Mouse (Mus musculus) olfactory bulb, adult 2 months (tissue): ENCODE results near the gene 4933427D14Rik. TPM values are rescaled to one million over a fixed set of nuclear protein-coding genes. Genes with fewer than 3 reads are reported as not detected.

ENCODE experiments used
- H3K27ac ChIP-seq: fragments of 200-500 bp; 2 replicates; pipeline ENCODE4 v1.5.1; 2012; ENCODE audit warnings: low read depth, low read length; ENCODE audit not compliant: insufficient read depth
- H3K4me1 ChIP-seq: fragments of 200-500 bp; 2 replicates; pipeline ENCODE4 v1.6.1; 2012; ENCODE audit warnings: low read length; ENCODE audit not compliant: control insufficient read depth, insufficient read depth
- H3K4me3 ChIP-seq: fragments of 200-500 bp; 2 replicates; pipeline ENCODE4 v1.5.1; 2012; ENCODE audit warnings: mild to moderate bottlenecking, low read depth, low read length, moderate library complexity; ENCODE audit not compliant: insufficient read depth
- CTCF ChIP-seq: fragments of 200-500 bp; IDR thresholded peaks from 2 replicates; pipeline ENCODE4 v1.5.1; 2012; ENCODE audit warnings: low read depth, mild to moderate bottlenecking, low read length, moderate library complexity; ENCODE audit not compliant: insufficient read depth
- POLR2A ChIP-seq: fragments of 200-500 bp; IDR thresholded peaks from 2 replicates; pipeline ENCODE4 v1.6.1; 2012; ENCODE audit warnings: mild to moderate bottlenecking, low read depth, low read length, moderate library complexity; ENCODE audit not compliant: insufficient read depth
- WGBS: fragments of 180-500 bp; shearing (Covaris S2); methylation state at CpG from one replicate; pipeline ENCODE4 v1.1.7; 2018; 5-methylcytosine and 5-hydroxymethylcytosine counted together
- polyA plus RNA-seq: library from polyadenylated mRNA; stranded (reverse); fragments of >200 nt; gene quantifications from 2 replicates; pipeline ENCODE4 v1.2.4, GENCODE M21; 2012; ENCODE audit warnings: low replicate concordance; ENCODE audit not compliant: missing spikeins, insufficient read depth, insufficient read length

Gene 4933427D14Rik
- polyA plus RNA-seq, 1 experiment, result not detected

- Histone ChIP-seq H3K4me1 (peaks cover 26% of the 10 kb centered on the region), H3K27ac (peak overlapping the region; percentile 49), H3K4me3 (no peak overlapping the region)
- WGBS, result 29% methylated on average over 11 of the region's 11 CpGs
- TF ChIP-seq POLR2A (no peak), CTCF (no peak)
These were observed 51.9 kb downstream of the 4933427D14Rik start for GRCm38 (mm10) chr11:72155186-72155980.

DNA sequence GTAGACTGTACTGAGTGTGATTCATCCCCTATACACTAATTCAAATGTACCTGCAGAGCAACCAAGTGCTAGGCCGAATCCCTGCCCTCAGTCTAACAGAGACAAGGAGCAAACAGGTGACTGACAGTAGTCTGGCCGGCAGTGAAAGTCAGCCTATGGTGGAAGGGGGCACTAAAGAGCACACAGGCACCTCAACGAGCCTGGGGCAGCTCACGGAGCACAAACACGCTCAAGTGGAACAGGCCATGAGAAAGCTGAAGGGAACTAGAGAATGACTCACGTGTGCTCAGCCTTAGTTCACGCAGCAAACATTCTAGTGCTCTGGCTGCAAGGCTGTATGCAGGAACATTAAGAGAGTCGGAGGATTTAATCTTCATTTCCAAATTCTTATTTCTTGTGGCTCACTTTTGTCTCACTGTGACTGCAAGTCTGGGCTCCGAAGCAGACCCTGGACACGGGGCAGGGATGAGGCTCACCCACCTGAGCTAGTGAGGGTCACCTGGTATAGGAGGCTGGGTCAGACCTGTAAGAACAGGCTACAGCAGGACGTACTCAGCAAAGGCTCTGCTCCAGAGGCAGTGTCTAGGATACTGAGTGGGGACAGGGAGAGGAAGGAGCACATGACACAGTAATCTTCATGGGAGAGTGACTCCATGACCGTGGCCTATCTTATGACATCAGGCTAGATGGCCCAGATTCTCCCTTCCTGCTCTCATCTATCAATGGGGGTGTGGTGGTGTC is 54.0 kb downstream of the 4933427D14Rik start:
- Histone ChIP-seq H3K4me1 (peaks cover 28% of the 10 kb centered on the region), H3K4me3 (no peak overlapping the region)
- WGBS, result 82% methylated on average over 12 of the region's 12 CpGs

DNA sequence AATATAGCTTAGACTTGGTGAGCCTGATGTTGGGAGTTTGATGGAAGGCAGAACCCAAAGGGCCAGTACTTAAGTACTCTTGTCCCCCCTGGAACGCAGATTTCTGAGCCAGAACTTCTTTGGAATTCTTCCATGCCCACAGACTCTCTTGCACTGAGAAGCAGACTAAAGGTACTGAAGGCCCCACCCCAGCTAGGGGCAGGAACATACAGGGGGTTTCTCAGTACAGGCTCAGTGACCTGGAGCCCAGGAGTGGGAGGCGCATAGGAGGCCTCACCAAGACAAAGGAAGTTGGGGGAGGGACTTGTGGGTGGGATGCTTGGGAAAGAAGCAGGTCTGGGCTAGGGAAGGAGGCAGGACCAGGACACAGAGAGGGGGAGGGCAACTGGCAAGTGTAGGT is 56.1 kb downstream of the 4933427D14Rik start:
- H3K4me1 ChIP-seq, result peaks cover 32% of the 10 kb centered on the region
- H3K4me3 ChIP-seq, result no peak overlapping the region
- TF ChIP-seq POLR2A (no peak), CTCF (no peak)
- H3K27ac ChIP-seq, result no peak overlapping the region
- 67% methylated on average over 2 of the region's 2 CpGs for WGBS

More for the DNA sequence above, 54.0 kb downstream of the 4933427D14Rik start:
- no peak for TF ChIP-seq CTCF
- no peak for TF ChIP-seq POLR2A
- H3K27ac ChIP-seq, result peak overlapping the region; percentile 31; the same call in 1 of the 2 replicates

- H3K4me3 ChIP-seq, result no peak overlapping the region
- no peak for TF ChIP-seq POLR2A
- no peak for TF ChIP-seq CTCF
- WGBS, result 53% methylated on average over 3 of the region's 3 CpGs
- no peak overlapping the region for H3K27ac ChIP-seq
- H3K4me1 ChIP-seq, result peaks cover 18% of the 10 kb centered on the region
These were observed 59.3 kb downstream of the 4933427D14Rik start for GRCm38 (mm10) chr11:72147910-72148309.

GRCm38 (mm10) chr11:72145877-72146248 is 61.4 kb downstream of the 4933427D14Rik start:
- H3K4me1 ChIP-seq, result peaks cover 15% of the 10 kb centered on the region
- no peak overlapping the region for H3K4me3 ChIP-seq
- TF ChIP-seq CTCF, result no peak
- no peak for TF ChIP-seq POLR2A
- no peak overlapping the region for H3K27ac ChIP-seq
- 95% methylated on average over 1 of the region's 1 CpGs for WGBS

GRCm38 (mm10) chr11:72145182-72145876 is 61.9 kb downstream of the 4933427D14Rik start:
- Histone ChIP-seq H3K27ac (no peak overlapping the region), H3K4me3 (no peak overlapping the region), H3K4me1 (peaks cover 15% of the 10 kb centered on the region)
- peak; percentile 54; the same call in 1 of the 2 replicates for TF ChIP-seq CTCF
- no peak for TF ChIP-seq POLR2A
- 41% methylated on average over 2 of the region's 2 CpGs for WGBS

- WGBS, result 59% methylated on average over 10 of the region's 10 CpGs
- H3K4me1 ChIP-seq, result peaks cover 22% of the 10 kb centered on the region
- TF ChIP-seq POLR2A (no peak), CTCF (no peak)
- no peak overlapping the region for H3K4me3 ChIP-seq
- H3K27ac ChIP-seq, result no peak overlapping the region
These were observed 64.4 kb downstream of the 4933427D14Rik start for GRCm38 (mm10) chr11:72142889-72143288.

DNA sequence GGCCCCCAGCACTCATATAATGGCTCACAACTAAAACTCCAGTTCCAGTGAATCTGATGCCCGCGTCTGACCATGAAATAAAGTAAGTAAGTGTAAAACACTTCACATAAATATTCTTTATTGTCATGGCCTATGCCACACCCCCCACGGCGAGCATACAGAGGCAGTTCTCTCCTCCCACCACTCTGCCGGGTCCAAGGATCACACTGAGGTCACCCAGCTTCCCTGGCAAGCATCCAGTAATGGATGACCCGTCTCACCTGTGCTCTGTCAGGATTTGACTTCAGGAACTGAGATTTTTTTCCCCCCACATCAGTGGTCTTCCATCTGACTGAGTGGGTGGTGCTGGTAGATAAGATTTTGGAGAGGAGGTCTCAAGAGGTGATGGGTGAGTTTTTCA is 67.1 kb downstream of the 4933427D14Rik start:
- Histone ChIP-seq H3K4me1 (peaks cover 26% of the 10 kb centered on the region), H3K27ac (no peak overlapping the region), H3K4me3 (no peak overlapping the region)
- TF ChIP-seq POLR2A (no peak), CTCF (no peak)
- 84% methylated on average over 6 of the region's 6 CpGs for WGBS
